Mouse (Mus musculus) MEL (cell line): ENCODE measurements around the gene 4931406P16Rik. TPM values are rescaled to one million over a fixed set of nuclear protein-coding genes. Genes with fewer than 3 reads are reported as not detected.

ENCODE experiments used
- DNase-seq: peaks from one replicate; pipeline ENCODE4 v3.0.0; 2011; ENCODE audit warnings: low read depth, low spot score
- H3K27ac ChIP-seq: 2 replicates; pipeline ENCODE4 v1.5.1; 2012; ENCODE audit warnings: low read depth, mild to moderate bottlenecking, control low read depth, low read length, moderate library complexity; ENCODE audit not compliant: control insufficient read depth
- H3K27me3 ChIP-seq, 2 experiments: fragments of 150-350 bp in 1 of 2; sonication (generic) in 1 of 2; 2 replicates each; pipeline ENCODE4 v1.6.1; 2012; ENCODE audit warnings: low read length in 2 of 2, mild to moderate bottlenecking in 2 of 2, improper control_type of control experiment in 1 of 2, moderate library complexity in 1 of 2; ENCODE audit not compliant: insufficient read depth in 2 of 2, control insufficient read depth in 1 of 2
- H3K36me3 ChIP-seq, 2 experiments: 2 replicates each; pipeline ENCODE4 v1.6.1; 2012 to 2014; ENCODE audit warnings: low read length in 2 of 2, improper control_type of control experiment in 1 of 2, inconsistent platforms in 1 of 2, mild to moderate bottlenecking in 1 of 2; ENCODE audit not compliant: insufficient read depth in 2 of 2, control insufficient read depth in 1 of 2
- H3K4me1 ChIP-seq, 2 experiments: fragments of 150-350 bp in 1 of 2; sonication (generic) in 1 of 2; 2 replicates each; pipeline ENCODE4 v1.6.1; 2012; ENCODE audit warnings: low read length in 2 of 2, improper control_type of control experiment in 1 of 2, mild to moderate bottlenecking in 1 of 2; ENCODE audit not compliant: insufficient read depth in 2 of 2, control insufficient read depth in 1 of 2
- H3K4me3 ChIP-seq, 2 experiments: fragments of 150-350 bp in 1 of 2; sonication (generic) in 1 of 2; 2 replicates each; pipeline ENCODE4 v1.5.1; 2012; ENCODE audit warnings: low read depth in 2 of 2, low read length in 2 of 2, mild to moderate bottlenecking in 2 of 2, moderate library complexity in 2 of 2, control low read depth in 1 of 2, improper control_type of control experiment in 1 of 2; ENCODE audit not compliant: control insufficient read depth in 1 of 2, insufficient read depth in 1 of 2
- H3K79me2 ChIP-seq: 2 replicates; pipeline ENCODE4 v1.6.1; 2012; ENCODE audit warnings: mild to moderate bottlenecking, low read length, moderate library complexity; ENCODE audit not compliant: control insufficient read depth, poor library complexity, insufficient read depth
- H3K9ac ChIP-seq: 2 replicates; pipeline ENCODE4 v1.6.1; 2012; ENCODE audit warnings: low read depth, mild to moderate bottlenecking, control low read depth, low read length, moderate library complexity; ENCODE audit not compliant: control insufficient read depth, poor library complexity, severe bottlenecking
- H3K9me3 ChIP-seq: fragments of 150-350 bp; sonication (generic); replicated peaks from 2 replicates; pipeline ENCODE4 v1.6.1; 2012; ENCODE audit warnings: mild to moderate bottlenecking, low read length, improper control_type of control experiment, moderate library complexity; ENCODE audit not compliant: insufficient read depth
- E2F4 ChIP-seq: IDR thresholded peaks from 2 replicates; pipeline ENCODE4 v1.6.1; 2011; ENCODE audit warnings: low read depth, low read length, improper control_type of control experiment, borderline replicate concordance
- ELF1 ChIP-seq: IDR thresholded peaks from 2 replicates; pipeline ENCODE4 v1.6.1; 2014; ENCODE audit warnings: low read depth, mild to moderate bottlenecking, inconsistent platforms, low read length, improper control_type of control experiment, moderate library complexity
- EP300 ChIP-seq, 2 experiments: IDR thresholded peaks; 2 replicates each; pipeline ENCODE4 v1.6.1; 2011; ENCODE audit warnings: improper control_type of control experiment in 2 of 2, low read length in 2 of 2, low read depth in 1 of 2, mild to moderate bottlenecking in 1 of 2
- GATA1 ChIP-seq: IDR thresholded peaks from 2 replicates; pipeline ENCODE4 v1.6.1; 2011; ENCODE audit warnings: low read depth, low read length, improper control_type of control experiment
- HCFC1 ChIP-seq: IDR thresholded peaks from 2 replicates; pipeline ENCODE4 v1.6.1; 2012; ENCODE audit warnings: low read depth, mild to moderate bottlenecking, inconsistent platforms, low read length, improper control_type of control experiment, moderate library complexity
- JUND ChIP-seq: IDR thresholded peaks from 2 replicates; pipeline ENCODE4 v1.6.1; 2011; ENCODE audit warnings: low read depth, mild to moderate bottlenecking, improper control_type of control experiment, low read length
- MAFK ChIP-seq: IDR thresholded peaks from 2 replicates; pipeline ENCODE4 v1.6.1; 2011; ENCODE audit warnings: low read depth, mild to moderate bottlenecking, low read length, improper control_type of control experiment, borderline replicate concordance
- MAX ChIP-seq: IDR thresholded peaks from 2 replicates; pipeline ENCODE4 v1.6.1; 2011; ENCODE audit warnings: low read length, improper control_type of control experiment
- MAZ ChIP-seq: IDR thresholded peaks from 2 replicates; pipeline ENCODE4 v1.6.1; 2012; ENCODE audit warnings: low read depth, mild to moderate bottlenecking, inconsistent platforms, low read length, improper control_type of control experiment
- MXI1 ChIP-seq: IDR thresholded peaks from 2 replicates; pipeline ENCODE4 v1.6.1; 2011; ENCODE audit warnings: mild to moderate bottlenecking, low read depth, low read length, improper control_type of control experiment
- MYB ChIP-seq: IDR thresholded peaks from 2 replicates; pipeline ENCODE4 v1.6.1; 2011; ENCODE audit warnings: mild to moderate bottlenecking, low read depth, low read length, improper control_type of control experiment
- NELFE ChIP-seq: IDR thresholded peaks from 2 replicates; pipeline ENCODE4 v1.6.1; 2011; ENCODE audit warnings: low read depth, low read length, improper control_type of control experiment
- POLR2A ChIP-seq, 2 experiments: IDR thresholded peaks; 2 replicates each; pipeline ENCODE4 v1.6.1; 2011 to 2012; ENCODE audit warnings: low read length in 2 of 2, mild to moderate bottlenecking in 2 of 2, control low read depth in 1 of 2, improper control_type of control experiment in 1 of 2, low read depth in 1 of 2, moderate library complexity in 1 of 2; ENCODE audit not compliant: control insufficient read depth in 1 of 2, insufficient read depth in 1 of 2, poor library complexity in 1 of 2
- SIN3A ChIP-seq: IDR thresholded peaks from 2 replicates; pipeline ENCODE4 v1.6.1; 2012; ENCODE audit warnings: low read length, improper control_type of control experiment, inconsistent platforms
- TAL1 ChIP-seq: IDR thresholded peaks from 2 replicates; pipeline ENCODE4 v1.6.1; 2012; ENCODE audit warnings: mild to moderate bottlenecking, inconsistent platforms, low read length, moderate library complexity, mixed read lengths
- TBP ChIP-seq: IDR thresholded peaks from 2 replicates; pipeline ENCODE4 v1.8.0; 2011; ENCODE audit warnings: low read depth, low read length, improper control_type of control experiment
- TCF12 ChIP-seq: IDR thresholded peaks from 2 replicates; pipeline ENCODE4 v1.6.1; 2014; ENCODE audit warnings: low read depth, mild to moderate bottlenecking, inconsistent platforms, low read length, improper control_type of control experiment, moderate library complexity
- ZMIZ1 ChIP-seq: IDR thresholded peaks from 2 replicates; pipeline ENCODE4 v1.6.1; 2012; ENCODE audit warnings: low read depth, mild to moderate bottlenecking, inconsistent platforms, low read length, improper control_type of control experiment, moderate library complexity
- polyA plus RNA-seq, 2 experiments: library from polyadenylated mRNA; stranded (reverse) in 1 of 2; unstranded in 1 of 2; fragments of >175 nt in 1 of 2; fragments of >200 nt in 1 of 2; gene quantifications; 2 replicates each; pipeline versions ENCODE4 v1.2.1 to v1.2.4; 2012; ENCODE audit warnings: low replicate concordance in 2 of 2, low read depth in 1 of 2; ENCODE audit not compliant: insufficient read length in 2 of 2, insufficient read depth in 1 of 2, missing spikeins in 1 of 2
- total RNA-seq: library from RNA; depleted of rRNA; stranded (reverse); fragments of 300-350 nt; gene quantifications from 2 replicates; pipeline ENCODE4 v1.2.3, GENCODE M21; 2012

The 4931406P16Rik gene
- total and polyA plus RNA-seq, 3 experiments, result 7.8 to 18.0 TPM; not detected in 1

- TF ChIP-seq HCFC1 (no peak), ZMIZ1 (no peak), MXI1 (no peak), EP300 (IDR thresholded peaks at IDR 0.05; ENCODE audit: low read depth in 1 of 2, low read length in 2 of 2) (no peak), TCF12 (no peak), GATA1 (no peak), SIN3A (no peak), MAFK (no peak), MYB (no peak), MAZ (no peak), ELF1 (no peak), MAX (no peak), TBP (no peak), E2F4 (no peak), NELFE (no peak), JUND (no peak)
- peaks cover 0 to 2% of the 10 kb centered on the region in 2 experiments; a peak in 2 of 4 replicates for H3K36me3 ChIP-seq
- no peaks in the 10 kb centered on the region for H3K79me2 ChIP-seq
- no peak for DNase-seq
- H3K9ac ChIP-seq, result no peak overlapping the region
- H3K9me3 ChIP-seq, result no peaks in the 10 kb centered on the region
- no peaks in the 10 kb centered on the region for H3K27me3 ChIP-seq
- no peak overlapping the region for H3K27ac ChIP-seq
- H3K4me3 ChIP-seq, result no peak overlapping the region
- peaks cover 0 to 4% of the 10 kb centered on the region in 2 experiments; a peak in 1 of 4 replicates for H3K4me1 ChIP-seq
Observed at GRCm38 (mm10) chr7:34242176-34242575, 71.2 kb downstream of the 4931406P16Rik start.

- no peak for DNase-seq
- Histone ChIP-seq H3K4me3 (no peak overlapping the region), H3K36me3 (no peaks in the 10 kb centered on the region), H3K27me3 (no peaks in the 10 kb centered on the region), H3K9ac (no peak overlapping the region), H3K27ac (no peak overlapping the region), H3K9me3 (no peaks in the 10 kb centered on the region), H3K4me1 (no peaks in the 10 kb centered on the region), H3K79me2 (no peaks in the 10 kb centered on the region; the same call in 1 of the 2 replicates)
- TF ChIP-seq TAL1 (no peak), MAFK (no peak), MXI1 (no peak), MAZ (no peak), POLR2A (IDR thresholded peaks at IDR 0.05; ENCODE audit: control insufficient read depth in 1 of 2, insufficient read depth in 1 of 2, low read depth in 1 of 2, low read length in 2 of 2, poor library complexity in 1 of 2) (no peak)
Observed at GRCm38 (mm10) chr7:34238086-34238485, 75.3 kb downstream of the 4931406P16Rik start.
